Mouse (Mus musculus) liver, postnatal 0 days (tissue): ENCODE data around the gene Lcp1. TPM values are rescaled to one million over a fixed set of nuclear protein-coding genes. Genes with fewer than 3 reads are reported as not detected.

Experiments used
- ATAC-seq: fragments of 200-750 bp; cut with Nextera tagmentation; 2 replicates; pipeline ENCODE4 v1.8.0; 2017; ENCODE audit warnings: mild to moderate bottlenecking, moderate library complexity
- DNase-seq: peaks from one replicate; pipeline ENCODE4 v3.0.0-alpha.2; 2016
- H3K27ac ChIP-seq: fragments of 300-500 bp; sonication (generic); 2 replicates; pipeline ENCODE4 v1.5.1; 2014; ENCODE audit warnings: antibody characterized with exemption, moderate library complexity, mild to moderate bottlenecking, low read depth
- H3K27me3 ChIP-seq: fragments of 300-500 bp; sonication (generic); 2 replicates; pipeline ENCODE4 v1.6.1; 2014; ENCODE audit warnings: low read length, control low read depth, mixed read lengths; ENCODE audit not compliant: insufficient read depth
- H3K36me3 ChIP-seq: fragments of 300-500 bp; sonication (generic); replicated peaks from 2 replicates; pipeline ENCODE4 v1.6.1; 2014; ENCODE audit warnings: mild to moderate bottlenecking, control low read depth, low read length, moderate library complexity, mixed read lengths; ENCODE audit not compliant: insufficient read depth
- H3K4me1 ChIP-seq: fragments of 300-500 bp; sonication (generic); 2 replicates; pipeline ENCODE4 v1.6.1; 2014; ENCODE audit warnings: antibody characterized with exemption, mild to moderate bottlenecking, control low read depth; ENCODE audit not compliant: insufficient read depth
- H3K4me2 ChIP-seq: fragments of 300-500 bp; sonication (generic); 2 replicates; pipeline ENCODE4 v1.6.1; 2014; ENCODE audit warnings: low read depth, mild to moderate bottlenecking, low read length, moderate library complexity, mixed read lengths
- H3K4me3 ChIP-seq: fragments of 300-500 bp; sonication (generic); 2 replicates; pipeline ENCODE4 v1.5.1; 2014; ENCODE audit warnings: low read depth, low read length
- H3K9ac ChIP-seq: fragments of 300-500 bp; sonication (generic); replicated peaks from 2 replicates; pipeline ENCODE4 v1.6.1; 2014; ENCODE audit warnings: mild to moderate bottlenecking, moderate library complexity
- H3K9me3 ChIP-seq: fragments of 300-500 bp; sonication (generic); 2 replicates; pipeline ENCODE4 v1.6.1; 2016; ENCODE audit warnings: mild to moderate bottlenecking, control low read depth, low read length, mixed read lengths
- CTCF ChIP-seq: sonication (generic); IDR thresholded peaks from 2 replicates; pipeline ENCODE4 v1.5.1; 2016; ENCODE audit warnings: antibody characterized with exemption, low read depth
- EP300 ChIP-seq: IDR thresholded peaks from 2 replicates; pipeline ENCODE4 v1.6.1; 2016; ENCODE audit warnings: antibody characterized with exemption, low read depth, mild to moderate bottlenecking
- WGBS: fragments of 180-500 bp; shearing (Covaris S2); extraction: QIAGEN DNeasy Blood & Tissue Kit; methylation state at CpG from one replicate; pipeline ENCODE4 v1.1.7; 2014; ENCODE audit not compliant: insufficient replicate concordance; 5-methylcytosine and 5-hydroxymethylcytosine counted together
- polyA plus RNA-seq: library from polyadenylated mRNA; unstranded; fragments of >200 nt; fragmentation: Nextera tagmentation; extraction: Ambion mirVana; gene quantifications from 2 replicates; pipeline ENCODE4 v1.2.1, GENCODE M21; 2015

The Lcp1 gene
- polyA plus RNA-seq, 1 experiment from 2014 or later = 45.5 TPM

DNA sequence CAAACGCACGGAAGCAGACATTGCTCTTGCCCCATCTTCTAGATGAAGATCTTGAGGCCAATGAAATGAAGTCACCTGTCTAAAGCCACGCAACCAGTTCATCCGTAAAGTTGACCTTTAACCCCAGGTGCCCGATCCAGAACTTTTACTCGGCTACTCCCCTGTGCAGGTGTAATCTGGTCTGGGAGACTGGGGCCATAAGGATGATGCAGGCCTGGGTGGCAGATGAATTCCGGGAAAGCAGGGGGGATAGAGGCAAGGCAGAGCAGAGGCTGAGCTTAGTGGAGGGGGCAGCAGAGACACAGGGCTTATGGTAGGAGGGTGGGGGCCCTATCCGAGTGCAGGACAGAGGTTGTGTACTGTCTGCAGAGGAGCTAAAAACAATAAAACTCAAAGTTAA lies 43.4 kb downstream of the Lcp1 start:
- peaks cover 12% of the 10 kb centered on the region for H3K4me1 ChIP-seq
- DNase-seq = no peak
- H3K36me3 ChIP-seq = no peaks in the 10 kb centered on the region
- H3K27me3 ChIP-seq = no peaks in the 10 kb centered on the region
- H3K4me3 ChIP-seq = no peak overlapping the region
- WGBS = 67% methylated on average over 8 of the region's 8 CpGs
- TF ChIP-seq EP300 (no peak), CTCF (no peak)
- no peak overlapping the region for H3K9ac ChIP-seq
- 0 out of 2 replicates have a peak overlapping the region, but pooled peaks have one; percentile 2 for H3K27ac ChIP-seq
- no peaks in the 10 kb centered on the region for H3K9me3 ChIP-seq
- H3K4me2 ChIP-seq = no peak overlapping the region
- ATAC-seq = no peak

DNA sequence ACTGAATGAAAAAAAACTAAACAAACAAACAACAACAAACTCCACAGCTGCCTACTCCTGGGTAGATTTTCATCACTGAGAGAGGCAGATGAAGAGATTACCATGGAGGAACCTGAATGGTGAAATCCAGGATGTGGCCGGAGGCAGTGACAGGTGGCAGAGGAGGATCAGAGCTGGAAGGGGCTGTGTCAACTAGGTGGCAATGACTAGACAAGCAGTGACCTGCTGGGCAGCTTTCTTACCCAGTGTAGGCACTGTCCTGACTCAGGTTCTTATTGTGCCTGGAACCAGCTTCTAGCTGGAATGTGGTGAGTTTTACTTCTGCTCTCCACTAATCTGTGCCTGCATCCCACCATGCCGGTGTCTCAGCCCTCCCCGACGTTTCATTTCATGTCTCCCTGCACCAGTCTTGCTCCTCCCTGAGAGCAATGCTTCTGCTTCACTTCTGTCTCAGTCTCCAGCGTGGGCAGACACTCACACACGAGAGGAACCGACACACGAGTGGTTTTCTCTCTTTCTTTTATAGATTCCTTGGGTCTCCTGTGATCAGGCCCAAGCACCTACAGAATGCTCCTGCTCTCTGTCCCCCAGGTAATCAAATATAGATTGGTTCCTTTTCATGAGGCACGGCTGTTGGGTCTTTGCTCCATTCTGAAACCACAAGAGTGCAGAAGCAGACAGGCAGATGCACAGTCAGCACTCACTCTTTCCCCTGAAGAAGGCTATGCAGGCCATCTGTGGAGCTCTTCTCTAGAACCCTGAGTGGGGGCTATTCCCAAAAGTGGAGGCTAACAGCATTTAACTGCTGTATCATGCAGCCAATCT lies 44.0 kb downstream of the Lcp1 start:
- peak overlapping the region; percentile 77 for H3K4me2 ChIP-seq
- no peaks in the 10 kb centered on the region for H3K9me3 ChIP-seq
- no peaks in the 10 kb centered on the region for H3K27me3 ChIP-seq
- H3K4me3 ChIP-seq = no peak overlapping the region; the same call in 1 of the 2 replicates
- H3K27ac ChIP-seq = peak overlapping the region; percentile 96
- H3K36me3 ChIP-seq = no peaks in the 10 kb centered on the region
- H3K4me1 ChIP-seq = peaks cover 12% of the 10 kb centered on the region
- peak overlapping the region; percentile 41; the same call in 1 of the 2 replicates for H3K9ac ChIP-seq
- DNase-seq = no peak
- TF ChIP-seq CTCF = no peak
- no peak for ATAC-seq
- whole genome bisulfite sequencing = 48% methylated on average over 9 of the region's 9 CpGs

DNA sequence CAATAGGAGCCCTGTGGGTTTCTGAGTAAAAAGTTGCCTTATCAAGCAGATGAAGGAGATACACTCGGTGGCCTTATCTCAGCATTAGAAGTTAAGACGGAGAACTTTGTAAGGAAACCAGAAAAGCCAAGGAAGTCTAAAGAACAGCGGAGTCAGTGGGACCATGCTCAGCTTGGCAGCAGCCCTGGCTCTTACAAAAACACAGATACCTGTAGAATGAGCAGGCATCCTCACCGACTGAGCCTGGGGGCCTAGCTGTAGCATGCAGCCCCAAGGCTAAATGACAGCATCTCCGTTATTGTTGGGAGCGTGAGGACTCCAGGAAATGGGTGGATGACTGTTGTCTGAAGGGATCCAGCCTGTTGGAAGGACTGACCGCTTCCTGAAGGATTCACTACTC lies 44.9 kb downstream of the Lcp1 start:
- Histone ChIP-seq H3K9me3 (no peaks in the 10 kb centered on the region), H3K4me1 (peaks cover 17% of the 10 kb centered on the region), H3K27me3 (no peaks in the 10 kb centered on the region), H3K9ac (no peak overlapping the region), H3K4me2 (peak overlapping the region; percentile 77; the same call in 1 of the 2 replicates), H3K4me3 (no peak overlapping the region), H3K27ac (peak overlapping the region; percentile 96), H3K36me3 (no peaks in the 10 kb centered on the region)
- DNase-seq = no peak
- no peak for TF ChIP-seq EP300
- no peak for TF ChIP-seq CTCF
- no peak for ATAC-seq
- WGBS = 61% methylated on average over 7 of the region's 7 CpGs

DNA sequence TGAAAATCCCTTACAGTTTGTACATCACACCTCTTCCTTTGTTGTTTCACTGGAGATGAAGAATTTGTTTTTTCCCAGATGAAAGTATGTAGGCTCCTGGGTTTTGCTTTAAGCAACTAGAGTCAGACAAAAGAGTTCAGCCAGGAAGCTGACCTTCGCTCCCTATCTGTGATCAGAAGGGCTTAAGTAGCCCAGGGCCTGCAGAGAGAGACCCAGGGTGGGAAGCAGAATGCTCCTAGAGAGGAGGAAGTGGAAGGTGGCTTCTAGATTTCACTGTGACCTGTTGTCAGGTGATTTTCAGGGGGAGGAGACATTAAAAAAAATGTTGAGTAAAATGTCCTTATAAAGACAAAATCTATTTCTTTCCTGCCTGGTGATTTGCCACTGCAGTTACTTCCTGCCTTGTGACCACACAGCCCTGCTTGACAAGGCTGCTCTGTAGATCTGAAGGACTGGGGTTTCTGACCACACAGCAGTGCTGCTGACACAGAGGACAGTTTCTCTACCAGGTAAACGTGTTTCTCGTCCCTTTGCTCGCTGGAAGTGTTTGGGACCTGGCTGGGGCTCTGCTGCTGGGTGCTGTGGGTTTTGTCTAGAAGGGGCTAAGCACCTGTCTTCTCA lies 45.6 kb downstream of the Lcp1 start:
- peak overlapping the region; percentile 51 for H3K4me3 ChIP-seq
- H3K27me3 ChIP-seq = no peaks in the 10 kb centered on the region
- ATAC-seq (no peak), DNase-seq (peak; percentile 42)
- H3K27ac ChIP-seq = peak overlapping the region; percentile 96
- H3K9ac ChIP-seq = peak overlapping the region; percentile 55
- peaks cover 18% of the 10 kb centered on the region for H3K4me1 ChIP-seq
- no peak for TF ChIP-seq EP300
- TF ChIP-seq CTCF = no peak
- WGBS = 33% methylated on average over 4 of the region's 4 CpGs
- no peaks in the 10 kb centered on the region for H3K36me3 ChIP-seq
- H3K4me2 ChIP-seq = peak overlapping the region; percentile 77
- no peaks in the 10 kb centered on the region for H3K9me3 ChIP-seq

DNA sequence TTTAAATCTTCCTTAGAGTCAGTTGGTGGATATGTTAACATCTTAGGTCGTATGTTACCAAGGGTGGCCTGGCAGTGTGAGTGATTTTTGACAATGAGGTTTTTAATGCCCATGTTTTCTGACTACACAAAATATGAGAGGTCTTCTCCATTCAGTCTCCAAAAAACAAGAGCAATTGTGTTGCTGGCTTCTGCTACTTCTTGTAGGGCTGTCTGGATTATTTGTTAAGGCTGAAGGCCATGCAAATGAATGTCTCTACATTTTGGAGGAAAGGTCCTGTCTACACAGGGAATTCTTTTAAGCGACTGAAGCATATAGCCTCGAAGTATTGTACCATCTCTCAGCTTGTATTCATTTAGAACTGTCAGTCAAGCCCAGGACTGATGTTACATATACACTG lies 46.5 kb downstream of the Lcp1 start:
- H3K36me3 ChIP-seq = no peaks in the 10 kb centered on the region
- peak overlapping the region; percentile 96 for H3K27ac ChIP-seq

DNA sequence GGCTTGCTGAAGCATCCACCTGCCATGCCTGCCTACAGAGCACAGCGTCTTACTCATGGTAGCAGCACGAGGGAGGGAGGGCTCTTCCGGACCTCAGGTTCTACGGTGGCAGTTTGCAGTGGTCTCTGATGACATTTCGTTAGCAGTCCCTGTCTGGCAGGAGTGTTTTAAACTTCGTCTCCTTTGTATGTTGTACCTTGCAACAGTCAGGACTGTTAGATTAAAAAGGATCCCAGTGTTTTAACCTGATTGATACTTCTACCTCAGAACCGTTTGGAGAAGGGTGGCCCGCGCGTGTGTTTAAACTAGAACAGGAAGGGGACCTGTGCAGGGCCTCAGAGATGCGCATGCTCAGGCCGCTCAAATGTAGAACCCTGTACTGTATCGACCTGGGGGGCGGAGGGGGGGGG lies 47.5 kb downstream of the Lcp1 start:
- Histone ChIP-seq H3K9ac (peak overlapping the region; percentile 72), H3K4me1 (peaks cover 28% of the 10 kb centered on the region), H3K27ac (peak overlapping the region; percentile 96), H3K4me2 (peak overlapping the region; percentile 77), H3K9me3 (no peaks in the 10 kb centered on the region), H3K36me3 (no peaks in the 10 kb centered on the region), H3K27me3 (no peaks in the 10 kb centered on the region), H3K4me3 (peak overlapping the region; percentile 51)
- ATAC-seq = peak; percentile 72
- 29% methylated on average over 14 of the region's 14 CpGs for WGBS
- TF ChIP-seq CTCF (no peak), EP300 (no peak)
- peak; percentile 70 for DNase-seq

More for the DNA sequence above, 46.5 kb downstream of the Lcp1 start:
- no peaks in the 10 kb centered on the region for H3K27me3 ChIP-seq
- DNase-seq = no peak
- TF ChIP-seq EP300 = no peak
- TF ChIP-seq CTCF = no peak
- ATAC-seq = no peak
- peaks cover 23% of the 10 kb centered on the region for H3K4me1 ChIP-seq
- H3K4me3 ChIP-seq = peak overlapping the region; percentile 51
- no peaks in the 10 kb centered on the region for H3K9me3 ChIP-seq
- H3K4me2 ChIP-seq = peak overlapping the region; percentile 77
- 48% methylated on average over 3 of the region's 3 CpGs for WGBS
- H3K9ac ChIP-seq = peak overlapping the region; percentile 55
